ENCODE assay signal across 12 mouse cellular contexts in the genomic region with DNA sequence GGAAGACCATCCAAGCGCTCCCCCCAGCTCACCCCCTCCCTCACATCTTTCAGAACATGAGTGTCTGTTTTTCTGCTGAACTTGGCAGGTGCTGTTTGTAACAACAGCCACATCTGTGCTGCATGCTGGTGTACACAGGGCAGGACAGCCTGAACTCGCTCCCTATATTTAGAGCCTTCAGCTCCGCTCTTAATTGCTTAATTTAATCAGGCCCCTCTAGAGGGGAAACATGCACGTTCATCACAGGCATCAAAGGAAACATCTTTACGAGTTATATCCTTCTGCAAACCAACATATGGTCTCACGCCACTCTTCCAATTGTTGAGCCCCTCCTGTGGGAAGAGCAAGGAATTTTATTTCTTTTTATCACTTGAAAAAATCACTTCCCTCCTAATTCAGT. TPM values are rescaled to one million over a fixed set of nuclear protein-coding genes. Genes with fewer than 3 reads are reported as not detected.
DNase-seq lines count a peak whose midpoint lies in the region; ATAC-seq lines count a peak whose summit lies in the region.
"Had no signal": no experiment of that assay in that cellular context is flagged by ENCODE, and none has a peak within 500 bp of the region (broad histone marks: within the 10 kb centered on the region; RNA-seq: fewer than 3 reads in every experiment).

No protein-coding gene starts in this region.

- H3K9ac ChIP-seq in kidney, embryonic 15.5 days, result no peak overlapping the region
- H3K9ac ChIP-seq in embryonic facial prominence, embryonic 11.5 days (replicated peaks; ENCODE audit: low read length), result no peak overlapping the region
- H3K9ac ChIP-seq in intestine, embryonic 16.5 days (ENCODE audit: low read depth, low read length), result no peak overlapping the region

- 0 out of 2 replicates have a peak, but pooled peaks cover 7% of the 10 kb centered on the region for H3K36me3 ChIP-seq in kidney, embryonic 15.5 days
- H3K36me3 ChIP-seq in embryonic facial prominence, embryonic 11.5 days (replicated peaks; ENCODE audit: control insufficient read depth, insufficient read depth, low read depth, low read length), result no peaks in the 10 kb centered on the region
- no peaks in the 10 kb centered on the region for H3K36me3 ChIP-seq in intestine, embryonic 16.5 days (ENCODE audit: control insufficient read depth, insufficient read depth, low read length)

- no peak overlapping the region for H3K4me2 ChIP-seq in kidney, embryonic 15.5 days
- H3K4me2 ChIP-seq in embryonic facial prominence, embryonic 11.5 days (ENCODE audit: low read depth, low read length), result no peak overlapping the region
- H3K4me2 ChIP-seq in intestine, embryonic 16.5 days (ENCODE audit: low read depth, low read length), result no peak overlapping the region

- no peaks in the 10 kb centered on the region for H3K27me3 ChIP-seq in kidney, embryonic 15.5 days
- no peaks in the 10 kb centered on the region for H3K27me3 ChIP-seq in embryonic facial prominence, embryonic 11.5 days (ENCODE audit: control insufficient read depth, insufficient read depth, low read length)
- no peaks in the 10 kb centered on the region for H3K27me3 ChIP-seq in intestine, embryonic 16.5 days (replicated peaks; ENCODE audit: control insufficient read depth, insufficient read depth, low read length)

- peak overlapping the region; percentile 71 for H3K27ac ChIP-seq in kidney, embryonic 15.5 days
- H3K27ac ChIP-seq in embryonic facial prominence, embryonic 11.5 days (replicated peaks; ENCODE audit: low read depth, low read length), result no peak overlapping the region
- no peak overlapping the region for H3K27ac ChIP-seq in intestine, embryonic 16.5 days (ENCODE audit: low read length)
- H3K27ac ChIP-seq: left cerebral cortex, adult 2 months had no signal

- H3K4me3 ChIP-seq in kidney, embryonic 15.5 days (replicated peaks), result no peak overlapping the region
- no peak overlapping the region for H3K4me3 ChIP-seq in embryonic facial prominence, embryonic 11.5 days (ENCODE audit: low read depth, low read length)
- no peak overlapping the region for H3K4me3 ChIP-seq in intestine, embryonic 16.5 days (ENCODE audit: low read length)
- H3K4me3 ChIP-seq: left cerebral cortex, adult 2 months had no signal

- 34% methylated on average over 6 of the region's 6 CpGs for WGBS in kidney, embryonic 15.5 days
- 25% methylated on average over 6 of the region's 6 CpGs for WGBS in embryonic facial prominence, embryonic 11.5 days
- 49% methylated on average over 6 of the region's 6 CpGs for WGBS in intestine, embryonic 16.5 days

- intact Hi-C loops in gastrocnemius, postnatal 14 days (cut with DNase I; ENCODE audit: low total_unique reads), result no loop called here

- ATAC-seq in kidney, embryonic 15.5 days (replicated peaks; ENCODE audit: low FRiP score), result peak; percentile 82
- ATAC-seq in embryonic facial prominence, embryonic 11.5 days (replicated peaks; ENCODE audit: insufficient number of reproducible peaks, low FRiP score, low TSS enrichment, low read depth), result peak; percentile 61; the same call in 1 of the 2 replicates
- peak; percentile 53 for ATAC-seq in intestine, embryonic 16.5 days

- H3K4me1 ChIP-seq in kidney, embryonic 15.5 days, result peaks cover 58% of the 10 kb centered on the region
- peaks cover 8% of the 10 kb centered on the region for H3K4me1 ChIP-seq in embryonic facial prominence, embryonic 11.5 days (ENCODE audit: control insufficient read depth, insufficient read depth, low read length)
- H3K4me1 ChIP-seq in intestine, embryonic 16.5 days (ENCODE audit: control insufficient read depth, insufficient read depth, low read length), result peaks cover 28% of the 10 kb centered on the region

- peak; percentile 32 for DNase-seq in embryo, embryonic 10.5 days (ENCODE audit: low spot score)
- no peak for DNase-seq in embryo, embryonic 10 days (ENCODE audit: low spot score)
- DNase-seq in kidney, adult 8-10 months, result no peak
- peak; percentile 53 for DNase-seq in embryonic facial prominence, embryonic 11.5 days (ENCODE audit: low spot score)
- no peak for DNase-seq in gastrocnemius, postnatal 14 days
- DNase-seq in layer of hippocampus, postnatal 36 days, result no peak
- DNase-seq: adrenal gland, postnatal 14 days; cerebellum, postnatal 36 days; gastrocnemius, postnatal 36 days had no signal

- H3K9me3 ChIP-seq in kidney, embryonic 15.5 days (replicated peaks), result no peaks in the 10 kb centered on the region
- H3K9me3 ChIP-seq in embryonic facial prominence, embryonic 11.5 days (replicated peaks; ENCODE audit: control insufficient read depth, low read length), result no peaks in the 10 kb centered on the region
- H3K9me3 ChIP-seq in intestine, embryonic 16.5 days (ENCODE audit: control insufficient read depth, low read length), result no peaks in the 10 kb centered on the region

RNA-seq across cellular contexts. Expression of gene Smad1, which starts 17.5 kb away (rescaled TPM):
- polyA plus RNA-seq in kidney, embryonic 15.5 days (2015; fragmentation: Nextera tagmentation; extraction: Ambion mirVana), result 40.0 and 41.0 TPM in 2 replicates
- polyA plus RNA-seq in embryonic facial prominence, embryonic 11.5 days (2014; fragmentation: Nextera tagmentation; extraction: Ambion mirVana), result 62.1 and 63.5 TPM in 2 replicates
- 33.4 and 33.6 TPM in 2 replicates for polyA plus RNA-seq in intestine, embryonic 16.5 days (2015; fragmentation: Nextera tagmentation; extraction: Ambion mirVana)
- 10 to 100 TPM; 21.2 to 22.5 TPM for total RNA-seq in gastrocnemius, postnatal 14 days (2021)
- 10 to 100 TPM; 24.4 to 31.7 TPM for total RNA-seq in layer of hippocampus, postnatal 36 days (2021)

Comparison
In these comparisons a context has a peak if more than half of its experiments do, and no peak if none do; other contexts are left out.
1. DNase-seq: peak in embryo, embryonic 10.5 days (single experiment) and embryonic facial prominence, embryonic 11.5 days (single experiment); none in embryo, embryonic 10 days (single experiment), kidney, adult 8-10 months (0 of 2), gastrocnemius, postnatal 14 days (single experiment) and layer of hippocampus, postnatal 36 days (0 of 2).
2. Peak in every context shown above with its lines, with median percentiles within 50 percentile points of each other: ATAC-seq.